Mouse (Mus musculus) gastrocnemius, adult 2 months (tissue): Measurements from ENCODE around the gene Asic4. TPM values are rescaled to one million over a fixed set of nuclear protein-coding genes. Genes with fewer than 3 reads are reported as not detected.

ENCODE experiments used
- DNase-seq: peaks from one replicate; pipeline ENCODE4 v3.0.0; 2022
- H3K27ac ChIP-seq: fragments of 200-600 bp; 2 replicates; pipeline ENCODE4 v1.8.1; 2022; ENCODE audit warnings: mild to moderate bottlenecking
- H3K4me3 ChIP-seq: fragments of 200-600 bp; 2 replicates; pipeline ENCODE4 v1.8.1; 2022; ENCODE audit warnings: mild to moderate bottlenecking, moderate library complexity
- CTCF ChIP-seq: fragments of 200-600 bp; IDR thresholded peaks from 2 replicates; pipeline ENCODE4 v1.8.1; 2022; ENCODE audit warnings: antibody characterized with exemption, mild to moderate bottlenecking, moderate library complexity
- intact Hi-C: fragments of 180-260 bp; cut with DNase I; formaldehyde crosslinking; loops from one replicate; pipeline ENCODE4 v1.15.1; 2025
- total RNA-seq, 2 experiments: library from RNA; stranded (reverse); gene quantifications; 2 replicates each; pipeline ENCODE4 v1.2.3; 2021

Gene Asic4
- total RNA-seq, 2 experiments from 2014 or later: not detected

- intact Hi-C loops: no loop called here
- no peak for TF ChIP-seq CTCF
- no peak overlapping the region for H3K27ac ChIP-seq
- no peak for DNase-seq
- no peak overlapping the region for H3K4me3 ChIP-seq
Observed at GRCm38 (mm10) chr1:75423780-75424390, 26.4 kb upstream of the Asic4 start.

DNA sequence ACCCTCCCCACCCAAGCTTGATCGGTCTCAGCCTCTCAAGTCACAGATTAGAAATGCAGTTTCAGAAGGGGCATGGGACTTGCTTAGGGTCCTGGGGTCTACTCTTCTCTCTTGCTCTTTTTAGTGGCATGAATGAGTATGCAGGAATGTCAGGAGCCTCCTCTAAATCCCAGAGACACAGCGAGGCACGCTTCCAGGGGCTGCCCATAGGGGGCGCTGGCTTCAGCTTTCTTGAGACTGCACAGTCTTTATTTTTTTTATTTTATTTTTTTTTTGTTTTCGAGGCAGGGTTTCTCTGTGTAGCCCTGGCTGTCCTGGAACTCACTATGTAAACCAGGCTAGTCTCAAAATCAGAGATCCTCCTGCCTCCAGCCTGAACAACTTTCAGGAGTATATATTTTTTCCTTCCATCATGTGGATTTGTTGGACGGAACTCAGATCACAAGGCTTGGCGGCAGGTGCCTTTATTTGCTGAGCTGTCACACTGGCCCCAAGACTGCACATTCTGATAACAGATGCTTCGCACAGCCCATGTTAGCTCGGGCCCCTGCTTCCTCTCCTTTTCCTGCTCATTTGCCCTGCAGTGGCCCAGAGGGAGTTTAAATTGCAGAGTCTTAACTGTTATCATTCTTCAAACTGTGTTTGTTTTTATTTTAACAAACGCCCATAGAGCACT, 24.3 kb upstream of the Asic4 start:
- no peak overlapping the region for H3K4me3 ChIP-seq
- intact Hi-C loops: loop anchor here (5.0 kb wide), 1 partner anchor 84 kb away; no protein-coding TSS in a partner anchor
- peak; percentile 79 for TF ChIP-seq CTCF
- peak; percentile 62 for DNase-seq
- H3K27ac ChIP-seq: peak overlapping the region; percentile 58; the same call in 1 of the 2 replicates

DNA sequence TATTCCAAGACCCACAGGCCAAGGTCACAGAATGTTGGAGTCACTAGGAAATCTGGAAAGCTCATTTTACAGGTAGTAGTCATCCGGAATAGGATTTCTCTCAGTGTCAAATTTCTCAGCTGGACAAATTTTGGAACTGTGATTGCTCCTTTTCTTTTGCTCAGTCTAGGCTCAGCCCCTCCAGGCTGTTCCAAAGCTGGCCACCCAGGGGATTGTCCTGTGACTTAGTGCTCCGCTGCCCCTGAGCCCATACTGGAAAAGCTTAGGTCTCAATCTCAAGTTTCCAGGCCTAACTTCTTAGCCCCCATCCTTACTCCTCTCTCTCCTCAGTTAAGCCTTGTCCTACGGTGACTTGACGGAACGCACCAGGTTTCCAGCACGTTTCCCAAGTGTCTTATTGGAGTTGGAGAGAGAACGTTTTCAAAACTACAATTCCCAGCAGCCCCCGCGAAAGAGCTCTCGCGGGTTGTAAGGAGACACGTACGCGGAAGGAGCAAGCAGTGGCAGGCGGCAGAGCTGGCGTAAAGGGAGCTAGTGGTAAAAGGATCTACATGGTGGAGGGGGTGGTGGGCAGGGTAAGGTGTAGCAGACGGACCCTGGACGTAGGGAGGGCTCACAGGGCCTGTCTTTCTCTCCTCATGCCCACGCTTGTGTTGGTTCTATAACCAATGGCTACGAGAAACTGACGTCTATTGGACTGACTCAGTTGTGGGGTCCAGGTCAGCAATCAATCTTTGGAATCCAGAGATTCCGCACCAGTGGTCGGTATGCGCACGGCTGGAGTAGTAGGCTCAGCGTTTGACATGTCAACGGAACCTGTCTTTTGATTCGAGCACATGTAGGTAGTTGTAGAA, 14.5 kb upstream of the Asic4 start, which contains the start of gene Gmppa:
Gene Gmppa, plus strand, starts transcription at position 456 of the 854 bp plus-strand sequence.
- Histone ChIP-seq H3K4me3 (peak within 1 kb of the TSS; percentile 94), H3K27ac (peak within 1 kb of the TSS; percentile 96)
- no peak for TF ChIP-seq CTCF
- DNase-seq: peak; percentile 90
- intact Hi-C loops: no loop called here

GRCm38 (mm10) chr1:75438782-75439181, 11.5 kb upstream of the Asic4 start:
- Histone ChIP-seq H3K27ac (no peak overlapping the region), H3K4me3 (no peak overlapping the region)
- no peak for TF ChIP-seq CTCF
- DNase-seq: no peak
- intact Hi-C loops: no loop called here

DNA sequence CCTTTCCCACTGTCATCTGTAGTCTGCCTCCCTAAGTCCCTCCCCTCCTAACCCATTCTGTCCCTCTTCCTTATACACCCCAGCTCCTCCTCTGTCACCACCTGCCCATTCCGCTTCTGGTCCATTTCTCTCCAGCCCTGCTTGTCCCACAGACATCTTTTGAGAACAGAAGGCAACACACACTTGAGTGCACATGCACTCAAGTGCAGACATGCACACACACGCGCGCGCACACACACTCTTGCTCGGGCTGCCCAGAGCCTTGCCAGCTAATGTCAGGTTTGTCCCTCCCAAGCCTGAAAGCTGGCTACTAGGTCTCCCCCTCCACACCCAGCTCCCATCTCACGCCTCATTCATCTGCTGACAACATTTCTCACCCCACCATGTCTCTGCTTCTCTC, 9.6 kb upstream of the Asic4 start:
- Histone ChIP-seq H3K27ac (no peak overlapping the region), H3K4me3 (no peak overlapping the region)
- no peak for TF ChIP-seq CTCF
- intact Hi-C loops: no loop called here
- DNase-seq: no peak

GRCm38 (mm10) chr1:75441471-75441996, 8.7 kb upstream of the Asic4 start:
- no peak for TF ChIP-seq CTCF
- H3K27ac ChIP-seq: no peak overlapping the region
- no peak for DNase-seq
- intact Hi-C loops: no loop called here
- no peak overlapping the region for H3K4me3 ChIP-seq

GRCm38 (mm10) chr1:75442171-75442570, 8.1 kb upstream of the Asic4 start:
- H3K4me3 ChIP-seq: no peak overlapping the region

GRCm38 (mm10) chr1:75442811-75443210, 7.4 kb upstream of the Asic4 start:
- Histone ChIP-seq H3K4me3 (no peak overlapping the region), H3K27ac (no peak overlapping the region)
- intact Hi-C loops: no loop called here
- no peak for TF ChIP-seq CTCF
- DNase-seq: no peak

More at GRCm38 (mm10) chr1:75442171-75442570, 8.1 kb upstream of the Asic4 start:
- intact Hi-C loops: no loop called here
- TF ChIP-seq CTCF: no peak
- DNase-seq: no peak
- no peak overlapping the region for H3K27ac ChIP-seq

DNA sequence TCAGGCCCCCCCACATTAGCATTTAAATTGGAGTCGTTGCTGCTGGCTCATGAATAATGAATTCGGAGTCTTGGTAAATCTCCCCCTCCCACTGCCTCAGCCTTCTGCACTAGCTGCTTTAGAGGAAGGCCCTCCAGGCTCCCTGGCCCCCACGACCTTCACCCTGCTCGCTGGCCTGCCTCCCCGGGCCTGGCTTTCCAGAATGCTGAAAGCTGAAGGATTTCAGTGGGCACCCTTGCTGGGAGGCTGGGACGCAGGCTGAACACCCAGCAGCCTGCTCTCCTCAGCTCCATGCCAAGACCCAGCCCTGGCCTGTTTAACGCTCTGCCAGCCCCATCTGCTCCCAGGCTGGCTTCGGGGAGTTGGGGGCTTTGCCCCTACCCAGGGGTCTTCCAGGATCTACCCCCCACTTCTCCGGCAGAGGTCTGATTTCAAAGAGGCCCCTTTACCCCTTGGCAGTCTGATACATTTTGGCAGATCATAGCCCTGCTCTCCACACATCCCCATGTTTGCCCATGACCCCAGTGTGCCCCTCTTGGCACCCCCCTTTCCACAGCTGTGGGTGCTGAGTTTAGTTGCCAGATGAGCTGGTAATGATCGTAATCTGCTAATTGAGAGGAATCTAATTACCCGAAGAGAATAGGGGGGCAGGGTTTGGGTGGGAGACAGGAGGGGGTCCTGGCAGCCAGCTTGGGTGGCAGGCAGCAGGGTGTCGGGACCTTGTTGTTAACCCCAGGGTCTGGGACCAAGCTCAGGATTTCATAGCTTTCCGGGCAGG, 6.8 kb upstream of the Asic4 start:
- no peak for DNase-seq
- Histone ChIP-seq H3K4me3 (no peak overlapping the region), H3K27ac (no peak overlapping the region)
- intact Hi-C loops: no loop called here
- TF ChIP-seq CTCF: no peak

DNA sequence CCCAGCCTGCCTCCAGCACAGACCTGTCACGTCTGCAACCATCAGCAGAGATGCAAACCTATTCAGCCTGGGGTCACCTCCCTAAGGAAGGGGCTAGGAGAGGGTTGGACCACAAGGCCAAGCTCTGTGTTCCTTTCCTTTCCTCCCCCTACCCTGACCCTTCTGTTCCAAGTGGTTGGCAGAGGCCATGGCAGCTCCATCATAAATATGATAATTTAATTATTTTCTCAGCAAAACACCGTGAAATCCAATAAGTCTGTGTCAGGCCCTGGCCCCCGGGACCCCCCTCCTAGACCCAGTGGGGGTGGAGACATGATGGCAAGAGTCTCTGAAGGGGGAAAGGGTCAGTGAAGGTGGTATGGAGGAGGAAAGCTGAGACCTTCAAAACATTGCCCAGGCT, 6.0 kb upstream of the Asic4 start:
- H3K27ac ChIP-seq: no peak overlapping the region
- DNase-seq: no peak
- no peak for TF ChIP-seq CTCF
- intact Hi-C loops: no loop called here
- H3K4me3 ChIP-seq: no peak overlapping the region

GRCm38 (mm10) chr1:75445141-75445701, 5.0 kb upstream of the Asic4 start:
- Histone ChIP-seq H3K27ac (no peak overlapping the region), H3K4me3 (no peak overlapping the region)
- intact Hi-C loops: loop anchor here (1.0 to 5.0 kb wide), 2 partner anchors 22 to 103 kb away; no protein-coding TSS in a partner anchor
- no peak for DNase-seq
- TF ChIP-seq CTCF: no peak
